Mouse (Mus musculus): Measurements from ENCODE around the gene Polr3h. TPM values are rescaled to one million over a fixed set of nuclear protein-coding genes. Genes with fewer than 3 reads are reported as not detected.
A peak's percentile ranks its signal among the peaks of the same experiment; 100 is the strongest.
"Not testable (repeated sequence)": the region's sequence is repeated elsewhere in the genome, so short reads cannot be mapped to it uniquely, and the experiment has no call there.

Gene Polr3h
- polyA plus RNA-seq (2015; fragmentation: Nextera tagmentation; extraction: Ambion mirVana) = 78.6 and 80.6 TPM in 2 replicates

- peak; percentile 95 for ATAC-seq (ENCODE audit: low read depth)
- under 1% methylated on average over 54 of the region's 54 CpGs for WGBS
- Histone ChIP-seq H3K27ac (replicated peaks) (peak within 1 kb of the TSS; percentile 91), H3K9ac (peak within 1 kb of the TSS; percentile 78), H3K9me3 (no peaks in the 10 kb centered on the region), H3K4me3 (peak within 1 kb of the TSS; percentile 64), H3K27me3 (no peaks in the 10 kb centered on the region), H3K4me2 (peak within 1 kb of the TSS; percentile 86), H3K36me3 (peaks cover 5% of the 10 kb centered on the region; the same call in 1 of the 2 replicates), H3K4me1 (replicated peaks) (peaks cover 52% of the 10 kb centered on the region)
These were observed at the start of gene Polr3h for GRCm38 (mm10) chr15:81925760-81926445. Gene Polr3h (minus strand): TSS chr15:81926240.

- not testable (repeated sequence) for H3K4me3 ChIP-seq; H3K36me3 ChIP-seq; H3K4me1 ChIP-seq (replicated peaks); H3K4me2 ChIP-seq; H3K9ac ChIP-seq; H3K27ac ChIP-seq (replicated peaks); H3K27me3 ChIP-seq; ATAC-seq (ENCODE audit: low read depth)
- peaks cover 12% of the 10 kb centered on the region; the same call in 1 of the 2 replicates for H3K9me3 ChIP-seq
- WGBS = 91% methylated on average over 8 of the region's 8 CpGs
These were observed 49.1 kb upstream of the Polr3h start for GRCm38 (mm10) chr15:81975156-81975555.

GRCm38 (mm10) chr15:81970498-81970897 is 44.5 kb upstream of the Polr3h start:
- 89% methylated on average over 4 of the region's 4 CpGs for WGBS
- H3K36me3 ChIP-seq; H3K27ac ChIP-seq (replicated peaks); H3K27me3 ChIP-seq; H3K4me2 ChIP-seq; ATAC-seq (ENCODE audit: low read depth); H3K4me3 ChIP-seq; H3K4me1 ChIP-seq (replicated peaks); H3K9ac ChIP-seq: not testable (repeated sequence)
- peaks cover 12% of the 10 kb centered on the region; the same call in 1 of the 2 replicates for H3K9me3 ChIP-seq

GRCm38 (mm10) chr15:81969635-81970034 is 43.6 kb upstream of the Polr3h start:
- not testable (repeated sequence) for H3K27ac ChIP-seq (replicated peaks); H3K36me3 ChIP-seq; H3K27me3 ChIP-seq; H3K9ac ChIP-seq; H3K4me1 ChIP-seq (replicated peaks); ATAC-seq (ENCODE audit: low read depth); H3K4me3 ChIP-seq; H3K4me2 ChIP-seq
- H3K9me3 ChIP-seq = peaks cover 12% of the 10 kb centered on the region; the same call in 1 of the 2 replicates
- WGBS = 76% methylated on average over 6 of the region's 6 CpGs

GRCm38 (mm10) chr15:81969173-81969572 is 43.1 kb upstream of the Polr3h start:
- Histone ChIP-seq H3K9me3 (peaks cover 12% of the 10 kb centered on the region; the same call in 1 of the 2 replicates), H3K4me1 (replicated peaks) (no peaks in the 10 kb centered on the region), H3K27me3 (no peaks in the 10 kb centered on the region), H3K36me3 (no peaks in the 10 kb centered on the region), H3K27ac (replicated peaks) (no peak overlapping the region), H3K4me3 (no peak overlapping the region), H3K4me2 (no peak overlapping the region), H3K9ac (no peak overlapping the region)
- 73% methylated on average over 7 of the region's 7 CpGs for WGBS
- no peak for ATAC-seq (ENCODE audit: low read depth)

- no peak for ATAC-seq (ENCODE audit: low read depth)
- no peak overlapping the region for H3K4me3 ChIP-seq
- no peak overlapping the region for H3K4me2 ChIP-seq
These were observed 42.4 kb upstream of the Polr3h start for GRCm38 (mm10) chr15:81968447-81968846.

GRCm38 (mm10) chr15:81967821-81968220 is 41.8 kb upstream of the Polr3h start:
- no peaks in the 10 kb centered on the region for H3K36me3 ChIP-seq
- no peak overlapping the region for H3K4me2 ChIP-seq
- no peaks in the 10 kb centered on the region for H3K27me3 ChIP-seq
- WGBS = 94% methylated on average over 5 of the region's 5 CpGs
- H3K4me1 ChIP-seq (replicated peaks) = no peaks in the 10 kb centered on the region
- no peak overlapping the region for H3K27ac ChIP-seq (replicated peaks)
- no peak overlapping the region for H3K4me3 ChIP-seq
- no peak for ATAC-seq (ENCODE audit: low read depth)
- no peak overlapping the region for H3K9ac ChIP-seq
- peaks cover 8% of the 10 kb centered on the region; the same call in 1 of the 2 replicates for H3K9me3 ChIP-seq

More at GRCm38 (mm10) chr15:81968447-81968846, 42.4 kb upstream of the Polr3h start:
- Histone ChIP-seq H3K27me3 (no peaks in the 10 kb centered on the region), H3K9me3 (peaks cover 12% of the 10 kb centered on the region; the same call in 1 of the 2 replicates), H3K4me1 (replicated peaks) (no peaks in the 10 kb centered on the region), H3K27ac (replicated peaks) (no peak overlapping the region), H3K9ac (no peak overlapping the region), H3K36me3 (no peaks in the 10 kb centered on the region)
- WGBS = 72% methylated on average over 2 of the region's 2 CpGs

- H3K27ac ChIP-seq (replicated peaks) = no peak overlapping the region
- no peak for ATAC-seq (ENCODE audit: low read depth)
- no peaks in the 10 kb centered on the region for H3K4me1 ChIP-seq (replicated peaks)
- H3K4me3 ChIP-seq = no peak overlapping the region
- H3K36me3 ChIP-seq = no peaks in the 10 kb centered on the region
- H3K4me2 ChIP-seq = no peak overlapping the region
- 0 out of 2 replicates have a peak, but pooled peaks cover 3% of the 10 kb centered on the region for H3K9me3 ChIP-seq
- H3K9ac ChIP-seq = no peak overlapping the region
- H3K27me3 ChIP-seq = no peaks in the 10 kb centered on the region
- WGBS = 82% methylated on average over 13 of the region's 14 CpGs
These were observed 40.2 kb upstream of the Polr3h start for GRCm38 (mm10) chr15:81966062-81966829.

GRCm38 (mm10) chr15:81964980-81965545 is 39.0 kb upstream of the Polr3h start:
- Histone ChIP-seq H3K4me3 (no peak overlapping the region), H3K4me1 (replicated peaks) (no peaks in the 10 kb centered on the region), H3K4me2 (no peak overlapping the region), H3K27me3 (no peaks in the 10 kb centered on the region), H3K27ac (replicated peaks) (no peak overlapping the region), H3K36me3 (no peaks in the 10 kb centered on the region), H3K9me3 (no peaks in the 10 kb centered on the region), H3K9ac (no peak overlapping the region)
- 62% methylated on average over 4 of the region's 4 CpGs for WGBS
- no peak for ATAC-seq (ENCODE audit: low read depth)

- no peak overlapping the region for H3K27ac ChIP-seq (replicated peaks)
- H3K4me2 ChIP-seq = no peak overlapping the region
- H3K4me1 ChIP-seq (replicated peaks) = peaks cover 7% of the 10 kb centered on the region
- H3K27me3 ChIP-seq = no peaks in the 10 kb centered on the region
- ATAC-seq (ENCODE audit: low read depth) = no peak
- no peaks in the 10 kb centered on the region for H3K36me3 ChIP-seq
- 55% methylated on average over 1 of the region's 1 CpGs for WGBS
- H3K4me3 ChIP-seq = no peak overlapping the region
- H3K9me3 ChIP-seq = no peaks in the 10 kb centered on the region
- no peak overlapping the region for H3K9ac ChIP-seq
These were observed 38.2 kb upstream of the Polr3h start for GRCm38 (mm10) chr15:81964262-81964661.

- WGBS = 2% methylated on average over 8 of the region's 8 CpGs
- Histone ChIP-seq H3K9ac (peak overlapping the region; percentile 87; the same call in 1 of the 2 replicates), H3K27me3 (no peaks in the 10 kb centered on the region), H3K4me1 (replicated peaks) (peaks cover 11% of the 10 kb centered on the region), H3K36me3 (no peaks in the 10 kb centered on the region), H3K9me3 (no peaks in the 10 kb centered on the region), H3K4me3 (peak overlapping the region; percentile 69), H3K27ac (replicated peaks) (peak overlapping the region; percentile 90; the same call in 1 of the 2 replicates), H3K4me2 (peak overlapping the region; percentile 98)
- no peak for ATAC-seq (ENCODE audit: low read depth)
These were observed 35.0 kb upstream of the Polr3h start for GRCm38 (mm10) chr15:81961078-81961451.
